Mouse (Mus musculus) embryonic facial prominence, embryonic 11.5 days (tissue): ENCODE results near the gene Chpf2. TPM values are rescaled to one million over a fixed set of nuclear protein-coding genes. Genes with fewer than 3 reads are reported as not detected.

Experiments used
- ATAC-seq: fragments of 200-750 bp; cut with Nextera tagmentation; replicated peaks from 2 replicates; pipeline ENCODE4 v1.8.0; 2017; ENCODE audit warnings: low read depth; ENCODE audit not compliant: insufficient number of reproducible peaks, low FRiP score, low TSS enrichment
- DNase-seq: peaks from one replicate; pipeline ENCODE4 v3.0.0-alpha.2; 2015; ENCODE audit warnings: low spot score
- H3K27ac ChIP-seq: fragments of 300-500 bp; sonication (generic); replicated peaks from 2 replicates; pipeline ENCODE4 v1.5.1; 2014; ENCODE audit warnings: mild to moderate bottlenecking, low read depth, low read length, control low read depth
- H3K27me3 ChIP-seq: fragments of 300-500 bp; sonication (generic); 2 replicates; pipeline ENCODE4 v1.6.1; 2014; ENCODE audit warnings: mild to moderate bottlenecking, low read length, moderate library complexity, mixed read lengths; ENCODE audit not compliant: control insufficient read depth, insufficient read depth
- H3K36me3 ChIP-seq: fragments of 300-500 bp; sonication (generic); replicated peaks from 2 replicates; pipeline ENCODE4 v1.6.1; 2014; ENCODE audit warnings: low read depth, mild to moderate bottlenecking, low read length, moderate library complexity, mixed read lengths; ENCODE audit not compliant: control insufficient read depth, insufficient read depth
- H3K4me1 ChIP-seq: fragments of 300-500 bp; sonication (generic); 2 replicates; pipeline ENCODE4 v1.6.1; 2014; ENCODE audit warnings: low read length, mixed read lengths; ENCODE audit not compliant: control insufficient read depth, insufficient read depth
- H3K4me2 ChIP-seq: fragments of 300-500 bp; sonication (generic); 2 replicates; pipeline ENCODE4 v1.6.1; 2014; ENCODE audit warnings: low read depth, mild to moderate bottlenecking, control low read depth, low read length, moderate library complexity
- H3K4me3 ChIP-seq: fragments of 300-500 bp; sonication (generic); 2 replicates; pipeline ENCODE4 v1.5.1; 2014; ENCODE audit warnings: low read depth, low read length, control low read depth
- H3K9ac ChIP-seq: fragments of 300-500 bp; sonication (generic); replicated peaks from 2 replicates; pipeline ENCODE4 v1.6.1; 2014; ENCODE audit warnings: mild to moderate bottlenecking, control low read depth, low read length
- H3K9me3 ChIP-seq: fragments of 300-500 bp; sonication (generic); replicated peaks from 2 replicates; pipeline ENCODE4 v1.6.1; 2016; ENCODE audit warnings: mild to moderate bottlenecking, low read length, inconsistent platforms, mixed read lengths; ENCODE audit not compliant: control insufficient read depth
- WGBS: fragments of 180-500 bp; shearing (Covaris S2); extraction: QIAGEN DNeasy Blood & Tissue Kit; methylation state at CpG from one replicate; pipeline ENCODE4 v1.1.7; 2014; 5-methylcytosine and 5-hydroxymethylcytosine counted together
- polyA plus RNA-seq: library from polyadenylated mRNA; unstranded; fragments of >200 nt; fragmentation: Nextera tagmentation; extraction: Ambion mirVana; gene quantifications from 2 replicates; pipeline ENCODE4 v1.2.1, GENCODE M21; 2014

Gene Chpf2
- 6.4 and 7.1 TPM in 2 replicates for polyA plus RNA-seq

- H3K4me2 ChIP-seq = peak within 1 kb of the TSS; percentile 77
- no peaks in the 10 kb centered on the region for H3K4me1 ChIP-seq
- H3K27ac ChIP-seq = no peak within 1 kb of the TSS
- WGBS = under 1% methylated on average over 43 of the region's 43 CpGs
- peak within 1 kb of the TSS; percentile 65 for H3K4me3 ChIP-seq
- peak within 1 kb of the TSS; percentile 71 for H3K9ac ChIP-seq
- DNase-seq = peak; percentile 93
- ATAC-seq = peak; percentile 85
- no peaks in the 10 kb centered on the region for H3K36me3 ChIP-seq
- no peaks in the 10 kb centered on the region for H3K27me3 ChIP-seq
- H3K9me3 ChIP-seq = no peaks in the 10 kb centered on the region
Observed at GRCm38 (mm10) chr5:24586547-24587199, at the start of gene Chpf2. Chpf2 (plus strand) TSS chr5:24586741.

GRCm38 (mm10) chr5:24537618-24538017, 48.9 kb upstream of the Chpf2 start:
- Histone ChIP-seq H3K4me1 (peaks cover 3% of the 10 kb centered on the region; the same call in 1 of the 2 replicates), H3K9ac (0 out of 2 replicates have a peak overlapping the region, but pooled peaks have one; percentile 2), H3K27ac (no peak overlapping the region), H3K27me3 (no peaks in the 10 kb centered on the region), H3K4me3 (no peak overlapping the region), H3K9me3 (no peaks in the 10 kb centered on the region), H3K4me2 (no peak overlapping the region), H3K36me3 (no peaks in the 10 kb centered on the region)
- WGBS = 67% methylated on average over 16 of the region's 16 CpGs
- DNase-seq (no peak), ATAC-seq (no peak)

- peaks cover 3% of the 10 kb centered on the region; the same call in 1 of the 2 replicates for H3K4me1 ChIP-seq
- no peak overlapping the region for H3K27ac ChIP-seq
- H3K4me2 ChIP-seq = no peak overlapping the region
- no peaks in the 10 kb centered on the region for H3K27me3 ChIP-seq
- H3K9ac ChIP-seq = no peak overlapping the region
- WGBS = 80% methylated on average over 22 of the region's 22 CpGs
- H3K9me3 ChIP-seq = no peaks in the 10 kb centered on the region
- no peak overlapping the region for H3K4me3 ChIP-seq
- DNase-seq = no peak
- H3K36me3 ChIP-seq = no peaks in the 10 kb centered on the region
- no peak for ATAC-seq
Observed at GRCm38 (mm10) chr5:24539571-24540296, 46.8 kb upstream of the Chpf2 start.

- Histone ChIP-seq H3K9ac (no peak within 1 kb of the TSS), H3K4me1 (peaks cover 3% of the 10 kb centered on the region; the same call in 1 of the 2 replicates), H3K4me2 (peak within 1 kb of the TSS; percentile 14), H3K4me3 (no peak within 1 kb of the TSS), H3K36me3 (no peaks in the 10 kb centered on the region), H3K27ac (no peak within 1 kb of the TSS), H3K27me3 (no peaks in the 10 kb centered on the region), H3K9me3 (no peaks in the 10 kb centered on the region)
- DNase-seq (no peak), ATAC-seq (0 out of 2 replicates have a peak, but pooled peaks have one; percentile 40)
- WGBS = 36% methylated on average over 14 of the region's 14 CpGs
Observed at GRCm38 (mm10) chr5:24540387-24541143, 46.0 kb upstream of the Chpf2 start, which contains the start of gene Asb10. Asb10 (minus strand) TSS chr5:24540978.

GRCm38 (mm10) chr5:24541144-24541569, 45.4 kb upstream of the Chpf2 start:
- ATAC-seq = no peak
- H3K27me3 ChIP-seq = no peaks in the 10 kb centered on the region
- H3K27ac ChIP-seq = no peak overlapping the region
- no peaks in the 10 kb centered on the region for H3K36me3 ChIP-seq
- no peak for DNase-seq
- H3K4me3 ChIP-seq = no peak overlapping the region
- peaks cover 3% of the 10 kb centered on the region; the same call in 1 of the 2 replicates for H3K4me1 ChIP-seq
- H3K9me3 ChIP-seq = no peaks in the 10 kb centered on the region
- peak overlapping the region; percentile 4; the same call in 1 of the 2 replicates for H3K4me2 ChIP-seq
- WGBS = 24% methylated on average over 6 of the region's 6 CpGs
- no peak overlapping the region for H3K9ac ChIP-seq

- H3K27ac ChIP-seq = no peak overlapping the region
- 82% methylated on average over 7 of the region's 7 CpGs for WGBS
- H3K4me3 ChIP-seq = no peak overlapping the region
- no peak overlapping the region for H3K9ac ChIP-seq
- no peaks in the 10 kb centered on the region for H3K9me3 ChIP-seq
- DNase-seq = no peak
- no peaks in the 10 kb centered on the region for H3K36me3 ChIP-seq
- ATAC-seq = no peak
- H3K27me3 ChIP-seq = no peaks in the 10 kb centered on the region
- no peak overlapping the region for H3K4me2 ChIP-seq
- H3K4me1 ChIP-seq = peaks cover 3% of the 10 kb centered on the region; the same call in 1 of the 2 replicates
Observed at GRCm38 (mm10) chr5:24542643-24543042, 43.9 kb upstream of the Chpf2 start.

GRCm38 (mm10) chr5:24550598-24551316, 35.8 kb upstream of the Chpf2 start:
- H3K4me2 ChIP-seq = no peak overlapping the region
- 32% methylated on average over 26 of the region's 26 CpGs for WGBS
- ATAC-seq (peak; percentile 57; the same call in 1 of the 2 replicates), DNase-seq (peak; percentile 45)
- H3K9ac ChIP-seq = no peak overlapping the region; the same call in none of the 2 replicates
- H3K36me3 ChIP-seq = no peaks in the 10 kb centered on the region
- H3K4me3 ChIP-seq = no peak overlapping the region
- no peaks in the 10 kb centered on the region for H3K27me3 ChIP-seq
- H3K9me3 ChIP-seq = no peaks in the 10 kb centered on the region
- no peaks in the 10 kb centered on the region for H3K4me1 ChIP-seq
- no peak overlapping the region for H3K27ac ChIP-seq
